Mouse (Mus musculus) ES-Bruce4 (cell line): ENCODE measurements around the gene Foxk1.

Experiments
- CTCF ChIP-seq: IDR thresholded peaks from one replicate; pipeline ENCODE4 v1.8.1; 2011; ENCODE audit warnings: low read depth, low read length
- POLR2A ChIP-seq: IDR thresholded peaks from one replicate; pipeline ENCODE4 v1.8.1; 2011; ENCODE audit warnings: low read length; ENCODE audit not compliant: insufficient read depth

GRCm38 (mm10) chr5:142461942-142462640, 60.8 kb downstream of the Foxk1 start:
- no peak for TF ChIP-seq POLR2A
- no peak for TF ChIP-seq CTCF
